Mouse (Mus musculus) v-Abl transformed pro-B cells (cell line): ENCODE measurements around the gene Fip1l1.

Source experiments
- in situ Hi-C, 2 experiments: fragments of 400-800 bp; cut with MboI; formaldehyde crosslinking; loops; one replicate each; pipeline ENCODE4 v1.15.1; 2025; ENCODE audit not compliant: unreplicated experiment in 2 of 2

The Fip1l1 gene

GRCm38 (mm10) chr5:74610511-74610910 lies 75.3 kb downstream of the Fip1l1 start:
- in situ Hi-C loops = no loop called here

- in situ Hi-C loops = no loop called here
Measured at GRCm38 (mm10) chr5:74612713-74613112, 77.5 kb downstream of the Fip1l1 start.

GRCm38 (mm10) chr5:74613491-74614151 lies 78.4 kb downstream of the Fip1l1 start:
- in situ Hi-C loops = no loop called here

- in situ Hi-C loops = no loop called here
Measured at GRCm38 (mm10) chr5:74617816-74618572, 82.7 kb downstream of the Fip1l1 start.

GRCm38 (mm10) chr5:74618573-74619059 lies 83.4 kb downstream of the Fip1l1 start:
- in situ Hi-C loops = no loop called here

- in situ Hi-C loops = no loop called here
Measured at GRCm38 (mm10) chr5:74621691-74622470, 86.6 kb downstream of the Fip1l1 start.

GRCm38 (mm10) chr5:74623316-74624000 lies 88.2 kb downstream of the Fip1l1 start:
- in situ Hi-C loops = no loop called here

- in situ Hi-C loops = no loop called here
Measured at GRCm38 (mm10) chr5:74624385-74624784, 89.1 kb downstream of the Fip1l1 start.

GRCm38 (mm10) chr5:74628001-74628400 lies 92.8 kb downstream of the Fip1l1 start:
- in situ Hi-C loops = loop anchor here in 1 of 2 experiments (25.0 kb wide), 1 partner anchor 534 kb away; the partner anchor contains the start of gene Pdgfra

GRCm38 (mm10) chr5:74632369-74633114 lies 97.3 kb downstream of the Fip1l1 start:
- in situ Hi-C loops = loop anchor here (10.0 to 25.0 kb wide), 2 partner anchors 522 to 530 kb away; partner anchors contain the start of gene Pdgfra (in 2 of the 2)

- in situ Hi-C loops = loop anchor here (10.0 to 25.0 kb wide), 2 partner anchors 521 to 529 kb away; partner anchors contain the start of gene Pdgfra (in 2 of the 2)
Measured at GRCm38 (mm10) chr5:74633453-74633852, 98.2 kb downstream of the Fip1l1 start.

- in situ Hi-C loops = loop anchor here (10.0 to 25.0 kb wide), 2 partner anchors 520 to 528 kb away; partner anchors contain the start of gene Pdgfra (in 2 of the 2)
Measured at GRCm38 (mm10) chr5:74634391-74634790, 99.1 kb downstream of the Fip1l1 start.

- in situ Hi-C loops = loop anchor here (10.0 to 25.0 kb wide), 2 partner anchors 515 to 523 kb away; partner anchors contain the start of gene Pdgfra (in 2 of the 2)
Measured at GRCm38 (mm10) chr5:74639516-74639915, 104.3 kb downstream of the Fip1l1 start.

- in situ Hi-C loops = loop anchor here in 1 of 2 experiments (25.0 kb wide), 1 partner anchor 522 kb away; the partner anchor contains the start of gene Pdgfra
Measured at GRCm38 (mm10) chr5:74640504-74640903, 105.3 kb downstream of the Fip1l1 start.

GRCm38 (mm10) chr5:74641000-74641399 lies 105.8 kb downstream of the Fip1l1 start:
- in situ Hi-C loops = loop anchor here in 1 of 2 experiments (25.0 kb wide), 1 partner anchor 521 kb away; the partner anchor contains the start of gene Pdgfra

- in situ Hi-C loops = loop anchor here in 1 of 2 experiments (25.0 kb wide), 1 partner anchor 520 kb away; the partner anchor contains the start of gene Pdgfra
Measured at GRCm38 (mm10) chr5:74642291-74642690, 107.0 kb downstream of the Fip1l1 start.

GRCm38 (mm10) chr5:74647584-74647984 lies 112.3 kb downstream of the Fip1l1 start:
- in situ Hi-C loops = loop anchor here in 1 of 2 experiments (25.0 kb wide), 1 partner anchor 515 kb away; the partner anchor contains the start of gene Pdgfra

- in situ Hi-C loops = loop anchor here in 1 of 2 experiments (25.0 kb wide), 1 partner anchor 514 kb away; the partner anchor contains the start of gene Pdgfra
Measured at GRCm38 (mm10) chr5:74648216-74648615, 113.0 kb downstream of the Fip1l1 start.
